Mouse (Mus musculus) E14TG2a.4 (cell line): ENCODE data around the gene Fignl2.

Source experiments
- CTCF ChIP-seq: conservative IDR thresholded peaks from 2 replicates; pipeline ENCODE4 v1.5.1; 2014; ENCODE audit warnings: low read length
- NANOG ChIP-seq: IDR thresholded peaks from 2 replicates; pipeline ENCODE4 v1.6.1; 2014; ENCODE audit warnings: borderline replicate concordance, low read length, mixed read lengths
- POU5F1 ChIP-seq: IDR thresholded peaks from 2 replicates; pipeline ENCODE4 v1.6.1; 2014; ENCODE audit warnings: low read length, borderline replicate concordance

GRCm38 (mm10) chr15:101046527-101047193 lies 31.7 kb downstream of the Fignl2 start:
- TF ChIP-seq CTCF (no peak), NANOG (no peak), POU5F1 (no peak)
